Comparison of ENCODE assay signal across 10 mouse cellular contexts in the genomic region with DNA sequence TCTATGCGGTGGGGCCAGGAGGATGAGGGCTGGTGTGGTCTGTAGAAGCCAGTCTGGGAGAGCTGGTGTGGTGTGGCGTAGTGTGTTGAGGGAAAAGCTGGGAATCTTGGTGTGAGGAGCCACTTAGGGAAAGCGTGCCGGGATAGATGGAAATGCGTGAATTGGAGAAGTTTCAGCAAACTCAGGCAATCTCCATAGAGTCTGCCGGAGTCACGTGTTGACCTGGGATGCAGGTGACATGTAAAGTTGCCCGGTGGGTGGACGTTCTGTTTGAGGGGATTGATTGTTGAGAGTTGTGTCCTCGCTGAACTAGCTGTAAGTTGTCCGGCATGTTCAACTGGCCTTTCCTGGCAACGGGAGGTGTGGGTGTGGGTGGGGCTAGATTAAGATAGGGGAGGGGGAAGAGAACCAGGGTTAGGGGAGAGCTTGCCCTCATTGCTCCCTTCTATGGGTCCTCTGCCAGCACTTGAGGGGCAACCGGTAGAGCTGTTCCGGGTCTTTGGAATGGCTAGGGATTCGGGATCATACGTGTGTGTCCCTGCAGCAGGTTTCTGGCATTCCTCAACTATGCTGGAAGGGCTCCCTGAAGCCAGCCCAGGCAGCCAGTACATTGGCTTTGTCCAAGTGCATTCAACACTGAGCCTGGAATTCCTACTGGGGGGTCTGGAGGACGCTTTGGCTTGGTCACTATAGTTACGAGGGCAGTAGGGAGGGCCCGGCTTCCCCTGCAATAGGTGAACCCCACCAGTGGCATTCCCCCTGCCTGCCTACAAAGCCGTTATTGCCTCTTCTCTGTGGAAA. TPM values are rescaled to one million over a fixed set of nuclear protein-coding genes. Genes with fewer than 3 reads are reported as not detected.
DNase-seq lines count a peak whose midpoint lies in the region; ATAC-seq lines count a peak whose summit lies in the region.
"Had no signal": no experiment of that assay in that cellular context is flagged by ENCODE, and none has a peak within 500 bp of the region (broad histone marks: within the 10 kb centered on the region; RNA-seq: fewer than 3 reads in every experiment).

No protein-coding gene starts in this region.

- WGBS in lung, embryonic 15.5 days = 13% methylated on average over 20 of the region's 20 CpGs
- 5% methylated on average over 20 of the region's 20 CpGs for WGBS in forebrain, embryonic 15.5 days
- 17% methylated on average over 20 of the region's 20 CpGs for WGBS in limb, embryonic 15.5 days
- WGBS in stomach, embryonic 16.5 days = 21% methylated on average over 20 of the region's 20 CpGs

- H3K27me3 ChIP-seq in lung, embryonic 15.5 days = peaks cover 11% of the 10 kb centered on the region
- no peaks in the 10 kb centered on the region for H3K27me3 ChIP-seq in forebrain, embryonic 15.5 days
- peaks cover 30% of the 10 kb centered on the region for H3K27me3 ChIP-seq in limb, embryonic 15.5 days
- no peaks in the 10 kb centered on the region for H3K27me3 ChIP-seq in stomach, embryonic 16.5 days (ENCODE audit: control insufficient read depth, insufficient read depth, low read length)
- H3K27me3 ChIP-seq: Patski had no signal

- H3K4me2 ChIP-seq in lung, embryonic 15.5 days = peak overlapping the region; percentile 55
- peak overlapping the region; percentile 40 for H3K4me2 ChIP-seq in forebrain, embryonic 15.5 days (replicated peaks)
- H3K4me2 ChIP-seq in limb, embryonic 15.5 days = peak overlapping the region; percentile 39
- peak overlapping the region; percentile 43 for H3K4me2 ChIP-seq in stomach, embryonic 16.5 days (ENCODE audit: low read depth, low read length)

- H3K9ac ChIP-seq in lung, embryonic 15.5 days = no peak overlapping the region
- H3K9ac ChIP-seq in forebrain, embryonic 15.5 days (replicated peaks) = peak overlapping the region; percentile 37
- H3K9ac ChIP-seq in limb, embryonic 15.5 days = no peak overlapping the region
- H3K9ac ChIP-seq in stomach, embryonic 16.5 days (ENCODE audit: low read length) = peak overlapping the region; percentile 60

- no peak for ATAC-seq in lung, embryonic 15.5 days (ENCODE audit: borderline replicate concordance, extremely low read depth, low FRiP score, low TSS enrichment)
- peak; percentile 7; the same call in 1 of the 2 replicates for ATAC-seq in forebrain, embryonic 15.5 days (replicated peaks)
- ATAC-seq in limb, embryonic 15.5 days (ENCODE audit: insufficient number of reproducible peaks, low FRiP score, low TSS enrichment, low read depth) = no peak
- ATAC-seq in stomach, embryonic 16.5 days (ENCODE audit: insufficient read depth, low FRiP score) = no peak
- ATAC-seq: Patski had no signal

- H3K27ac ChIP-seq in lung, embryonic 15.5 days = no peak overlapping the region
- peak overlapping the region; percentile 76 for H3K27ac ChIP-seq in forebrain, embryonic 15.5 days (replicated peaks)
- no peak overlapping the region for H3K27ac ChIP-seq in limb, embryonic 15.5 days
- H3K27ac ChIP-seq in stomach, embryonic 16.5 days (ENCODE audit: low read length) = no peak overlapping the region

- H3K4me3 ChIP-seq in lung, embryonic 15.5 days = peak overlapping the region; percentile 25; the same call in 1 of the 2 replicates
- peak overlapping the region; percentile 33 for H3K4me3 ChIP-seq in forebrain, embryonic 15.5 days
- H3K4me3 ChIP-seq in limb, embryonic 15.5 days = peak overlapping the region; percentile 21; the same call in 1 of the 2 replicates
- H3K4me3 ChIP-seq in stomach, embryonic 16.5 days (replicated peaks; ENCODE audit: low read length) = peak overlapping the region; percentile 27

- H3K4me1 ChIP-seq in lung, embryonic 15.5 days = peaks cover 33% of the 10 kb centered on the region
- H3K4me1 ChIP-seq in forebrain, embryonic 15.5 days = peaks cover 61% of the 10 kb centered on the region
- peaks cover 40% of the 10 kb centered on the region for H3K4me1 ChIP-seq in limb, embryonic 15.5 days
- H3K4me1 ChIP-seq in stomach, embryonic 16.5 days (ENCODE audit: control insufficient read depth, insufficient read depth, low read length) = peaks cover 16% of the 10 kb centered on the region; the same call in 1 of the 2 replicates

- no peak for DNase-seq in lung, postnatal 25 days (ENCODE audit: low spot score)
- no peak for DNase-seq in thymus, postnatal 10 days (ENCODE audit: low spot score in 2 of 2)
- no peak for DNase-seq in lung, adult 18-20 months
- DNase-seq: gastrocnemius, postnatal 25 days; layer of hippocampus, postnatal 36 days had no signal

- H3K36me3 ChIP-seq in lung, embryonic 15.5 days = no peaks in the 10 kb centered on the region
- H3K36me3 ChIP-seq in forebrain, embryonic 15.5 days = no peaks in the 10 kb centered on the region
- H3K36me3 ChIP-seq in limb, embryonic 15.5 days = no peaks in the 10 kb centered on the region
- H3K36me3 ChIP-seq in stomach, embryonic 16.5 days (ENCODE audit: control insufficient read depth, insufficient read depth, low read length) = no peaks in the 10 kb centered on the region

- no peaks in the 10 kb centered on the region for H3K9me3 ChIP-seq in lung, embryonic 15.5 days
- H3K9me3 ChIP-seq in forebrain, embryonic 15.5 days = no peaks in the 10 kb centered on the region
- H3K9me3 ChIP-seq in limb, embryonic 15.5 days = no peaks in the 10 kb centered on the region
- H3K9me3 ChIP-seq in stomach, embryonic 16.5 days (replicated peaks; ENCODE audit: control insufficient read depth, low read length) = no peaks in the 10 kb centered on the region

RNA-seq across cellular contexts. Expression of a gene that starts 0.8 kb away (rescaled TPM):
- polyA plus RNA-seq in lung, embryonic 15.5 days (2015; fragmentation: Nextera tagmentation; extraction: Ambion mirVana) = 0.96 and 1.3 TPM in 2 replicates
- polyA plus RNA-seq in forebrain, embryonic 15.5 days (2015; fragmentation: Nextera tagmentation; extraction: Ambion mirVana) = 7.1 and 8.4 TPM in 2 replicates
- polyA plus RNA-seq in limb, embryonic 15.5 days (2015; fragmentation: Nextera tagmentation; extraction: Ambion mirVana) = 0.31 and 0.36 TPM in 2 replicates
- polyA plus RNA-seq in stomach, embryonic 16.5 days (2015; fragmentation: Nextera tagmentation; extraction: Ambion mirVana) = 0.94 and 1.7 TPM in 2 replicates

Comparison
In these comparisons a context has a peak if more than half of its experiments do, and no peak if none do; other contexts are left out.
1. H3K9ac ChIP-seq: peak in forebrain, embryonic 15.5 days (single experiment) and stomach, embryonic 16.5 days (single experiment); none in lung, embryonic 15.5 days (single experiment) and limb, embryonic 15.5 days (single experiment).
2. Peak in every context shown above with its lines, with median percentiles within 50 percentile points of each other: H3K4me2 ChIP-seq and H3K4me3 ChIP-seq.